Mouse (Mus musculus) lung, embryonic 14.5 days (tissue): ENCODE results near the gene E4f1. TPM values are rescaled to one million over a fixed set of nuclear protein-coding genes. Genes with fewer than 3 reads are reported as not detected.

ENCODE experiments used
- ATAC-seq: fragments of 200-750 bp; cut with Nextera tagmentation; 2 replicates; pipeline ENCODE4 v1.8.0; 2017; ENCODE audit warnings: mild to moderate bottlenecking, moderate TSS enrichment, moderate library complexity; ENCODE audit not compliant: insufficient read depth
- DNase-seq: peaks from one replicate; pipeline ENCODE4 v3.0.0-alpha.2; 2015
- H3K27ac ChIP-seq: fragments of 300-500 bp; sonication (generic); 2 replicates; pipeline ENCODE4 v1.5.1; 2014; ENCODE audit warnings: low read depth, mild to moderate bottlenecking, moderate library complexity
- H3K27me3 ChIP-seq: fragments of 300-500 bp; sonication (generic); 2 replicates; pipeline ENCODE4 v1.6.1; 2014; ENCODE audit warnings: low read length, control low read depth; ENCODE audit not compliant: insufficient read depth
- H3K36me3 ChIP-seq: fragments of 300-500 bp; sonication (generic); 2 replicates; pipeline ENCODE4 v1.6.1; 2014; ENCODE audit warnings: control low read depth; ENCODE audit not compliant: insufficient read depth
- H3K4me1 ChIP-seq: fragments of 300-500 bp; sonication (generic); 2 replicates; pipeline ENCODE4 v1.6.1; 2014; ENCODE audit warnings: antibody characterized with exemption, control low read depth; ENCODE audit not compliant: insufficient read depth
- H3K4me2 ChIP-seq: fragments of 300-500 bp; sonication (generic); 2 replicates; pipeline ENCODE4 v1.6.1; 2014; ENCODE audit warnings: mild to moderate bottlenecking
- H3K4me3 ChIP-seq: fragments of 300-500 bp; sonication (generic); 2 replicates; pipeline ENCODE4 v1.5.1; 2014; ENCODE audit warnings: low read depth, low read length
- H3K9ac ChIP-seq: fragments of 300-500 bp; sonication (generic); 2 replicates; pipeline ENCODE4 v1.6.1; 2014
- H3K9me3 ChIP-seq: fragments of 300-500 bp; sonication (generic); 2 replicates; pipeline ENCODE4 v1.6.1; 2016; ENCODE audit warnings: low read depth, low read length, control low read depth
- CTCF ChIP-seq: IDR thresholded peaks from 2 replicates; pipeline ENCODE4 v1.5.1; 2016; ENCODE audit warnings: antibody characterized with exemption, low read depth
- WGBS: fragments of 180-500 bp; shearing (Covaris S2); extraction: QIAGEN DNeasy Blood & Tissue Kit; methylation state at CpG from one replicate; pipeline ENCODE4 v1.1.7; 2014; 5-methylcytosine and 5-hydroxymethylcytosine counted together
- polyA plus RNA-seq: library from polyadenylated mRNA; unstranded; fragments of >200 nt; fragmentation: Nextera tagmentation; extraction: Ambion mirVana; gene quantifications from 2 replicates; pipeline ENCODE4 v1.2.1, GENCODE M21; 2014

E4f1 gene
- polyA plus RNA-seq, 1 experiment from 2014 or later: 25.2 TPM

- peak overlapping the region; percentile 20; the same call in 1 of the 2 replicates for H3K9ac ChIP-seq
- no peaks in the 10 kb centered on the region; the same call in 1 of the 2 replicates for H3K27me3 ChIP-seq
- H3K4me3 ChIP-seq: peak overlapping the region; percentile 4; the same call in 1 of the 2 replicates
- H3K4me2 ChIP-seq: peak overlapping the region; percentile 47
- ATAC-seq: 0 out of 2 replicates have a peak, but pooled peaks have one; percentile 18
- H3K9me3 ChIP-seq: no peaks in the 10 kb centered on the region
- H3K27ac ChIP-seq: no peak overlapping the region
- 23% methylated on average over 36 of the region's 36 CpGs for WGBS
- H3K36me3 ChIP-seq: peaks cover 39% of the 10 kb centered on the region
- no peak for TF ChIP-seq CTCF
- no peaks in the 10 kb centered on the region for H3K4me1 ChIP-seq
- DNase-seq: no peak
Measured at GRCm38 (mm10) chr17:24506332-24507070, 36.4 kb upstream of the E4f1 start.

- no peak for TF ChIP-seq CTCF
- no peak overlapping the region for H3K4me2 ChIP-seq
- H3K27ac ChIP-seq: no peak overlapping the region
- ATAC-seq (no peak), DNase-seq (no peak)
- H3K4me3 ChIP-seq: no peak overlapping the region
- H3K9ac ChIP-seq: no peak overlapping the region
- H3K9me3 ChIP-seq: no peaks in the 10 kb centered on the region
- peaks cover 28% of the 10 kb centered on the region for H3K36me3 ChIP-seq
- H3K27me3 ChIP-seq: no peaks in the 10 kb centered on the region; the same call in 1 of the 2 replicates
- 88% methylated on average over 30 of the region's 30 CpGs for WGBS
- no peaks in the 10 kb centered on the region for H3K4me1 ChIP-seq
Measured at GRCm38 (mm10) chr17:24505286-24505955, 35.3 kb upstream of the E4f1 start.

GRCm38 (mm10) chr17:24504085-24504484 is 34.0 kb upstream of the E4f1 start:
- Histone ChIP-seq H3K27ac (no peak overlapping the region), H3K9ac (no peak overlapping the region), H3K36me3 (peaks cover 15% of the 10 kb centered on the region), H3K4me3 (no peak overlapping the region), H3K9me3 (no peaks in the 10 kb centered on the region), H3K4me2 (no peak overlapping the region), H3K27me3 (no peaks in the 10 kb centered on the region; the same call in 1 of the 2 replicates), H3K4me1 (no peaks in the 10 kb centered on the region)
- WGBS: 86% methylated on average over 10 of the region's 10 CpGs
- ATAC-seq: no peak
- no peak for DNase-seq
- TF ChIP-seq CTCF: no peak

- no peak for DNase-seq
- Histone ChIP-seq H3K9ac (no peak overlapping the region), H3K4me2 (no peak overlapping the region), H3K4me3 (no peak overlapping the region), H3K36me3 (no peaks in the 10 kb centered on the region), H3K9me3 (no peaks in the 10 kb centered on the region), H3K27me3 (no peaks in the 10 kb centered on the region; the same call in 1 of the 2 replicates), H3K27ac (no peak overlapping the region), H3K4me1 (no peaks in the 10 kb centered on the region)
- 37% methylated on average over 11 of the region's 11 CpGs for WGBS
- TF ChIP-seq CTCF: peak; percentile 50
- no peak for ATAC-seq
Measured at GRCm38 (mm10) chr17:24502208-24502607, 32.1 kb upstream of the E4f1 start.

GRCm38 (mm10) chr17:24496026-24496425 is 25.9 kb upstream of the E4f1 start:
- ATAC-seq: no peak
- H3K36me3 ChIP-seq: no peaks in the 10 kb centered on the region

GRCm38 (mm10) chr17:24495443-24495842 is 25.3 kb upstream of the E4f1 start:
- H3K4me3 ChIP-seq: no peak overlapping the region
- no peaks in the 10 kb centered on the region for H3K36me3 ChIP-seq
- H3K27me3 ChIP-seq: no peaks in the 10 kb centered on the region
- WGBS: 72% methylated on average over 3 of the region's 3 CpGs
- no peaks in the 10 kb centered on the region for H3K4me1 ChIP-seq
- no peak overlapping the region for H3K27ac ChIP-seq
- no peaks in the 10 kb centered on the region for H3K9me3 ChIP-seq
- DNase-seq (no peak), ATAC-seq (no peak)
- no peak overlapping the region; the same call in 1 of the 2 replicates for H3K9ac ChIP-seq
- TF ChIP-seq CTCF: no peak
- no peak overlapping the region for H3K4me2 ChIP-seq

More at GRCm38 (mm10) chr17:24496026-24496425, 25.9 kb upstream of the E4f1 start:
- Histone ChIP-seq H3K9ac (no peak overlapping the region), H3K4me3 (no peak overlapping the region), H3K4me1 (no peaks in the 10 kb centered on the region), H3K9me3 (no peaks in the 10 kb centered on the region), H3K27me3 (no peaks in the 10 kb centered on the region), H3K4me2 (no peak overlapping the region), H3K27ac (no peak overlapping the region)
- TF ChIP-seq CTCF: no peak
- 64% methylated on average over 1 of the region's 1 CpGs for WGBS
- no peak for DNase-seq
